Mouse (Mus musculus): ENCODE data around the gene Rbmxl1. TPM values are rescaled to one million over a fixed set of nuclear protein-coding genes. Genes with fewer than 3 reads are reported as not detected.
A peak's percentile ranks its signal among the peaks of the same experiment; 100 is the strongest.
"Not testable (repeated sequence)": the region's sequence is repeated elsewhere in the genome, so short reads cannot be mapped to it uniquely, and the experiment has no call there.

Gene Rbmxl1
- total RNA-seq (2014; rRNA removed) = 64.6 and 71.3 TPM in 2 replicates
- 139 and 144 TPM in 2 replicates for polyA plus RNA-seq (2015; fragmentation: Nextera tagmentation; extraction: Ambion mirVana)

DNA sequence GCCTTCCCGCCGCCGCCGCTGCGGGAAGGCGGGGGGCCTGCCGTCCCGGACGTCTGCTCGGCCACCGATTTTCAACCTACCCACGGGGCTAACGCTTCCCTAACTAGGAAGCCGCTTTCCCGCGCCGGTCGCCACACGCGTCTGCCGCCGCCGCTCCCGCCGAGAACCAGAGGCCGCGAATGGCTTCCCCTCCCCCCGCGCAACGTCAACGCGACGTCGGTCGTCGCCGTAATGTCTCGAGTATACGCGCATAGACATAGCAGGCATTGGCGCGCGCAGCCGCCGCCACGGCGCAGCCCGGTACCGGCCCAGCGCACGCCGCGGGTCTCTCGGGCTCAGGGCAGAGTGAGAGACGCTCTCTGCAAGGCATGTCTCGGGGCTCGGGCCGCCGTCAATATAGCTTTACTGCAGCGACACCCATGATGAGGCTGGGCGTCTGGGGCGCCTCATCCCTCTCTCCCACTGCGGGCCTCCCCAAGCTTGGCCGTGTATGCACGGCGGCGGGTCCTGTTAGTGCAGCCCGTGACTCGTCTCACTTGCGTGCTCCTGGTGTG is at the start of gene Rbmxl1:
Gene Rbmxl1 (minus strand): TSS at position 180 of the 554 bp plus-strand sequence.
- peak within 1 kb of the TSS; percentile 92 for H3K4me2 ChIP-seq (ENCODE audit: low read depth, low read length)

DNA sequence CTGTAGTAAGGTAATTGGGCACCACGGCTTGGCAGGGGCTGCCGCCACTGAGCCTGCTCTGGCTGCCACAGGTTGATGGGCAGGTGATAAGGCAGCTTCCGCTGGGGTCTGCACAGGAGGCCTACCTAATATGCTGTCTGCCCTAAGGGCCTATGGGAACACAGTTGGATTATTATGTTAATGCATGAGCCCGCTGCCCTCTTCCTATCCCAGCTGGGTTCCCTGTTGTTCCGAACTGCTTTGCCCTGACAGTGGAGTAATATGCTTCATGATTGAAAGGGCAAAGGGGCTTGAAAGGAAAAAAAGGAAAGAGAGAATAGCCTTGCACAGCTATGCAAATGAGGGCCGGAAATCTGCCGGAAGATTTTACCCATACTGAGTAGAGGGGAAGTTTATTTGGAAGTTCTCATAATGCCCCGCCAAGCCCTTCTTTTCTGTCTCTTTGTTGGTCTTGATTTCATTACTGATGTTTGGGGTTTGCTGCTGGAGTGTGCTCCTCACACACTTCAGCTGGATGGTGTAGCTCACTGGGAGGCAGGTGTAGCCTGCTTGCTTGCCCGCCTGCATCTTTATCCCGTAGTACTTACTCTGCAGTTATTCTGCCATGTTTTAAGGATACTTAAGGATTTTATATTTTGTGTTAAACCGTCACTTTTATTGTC is 48.2 kb upstream of the Rbmxl1 start:
- no peak overlapping the region for H3K27ac ChIP-seq
- TF ChIP-seq CTCF (IDR thresholded peaks at IDR 0.05; ENCODE audit: low read depth) = no peak
- H3K4me2 ChIP-seq (ENCODE audit: low read depth, low read length) = no peak overlapping the region

More for the DNA sequence above, at the start of gene Rbmxl1:
- Histone ChIP-seq H3K4me3 (ENCODE audit: low read length) (peak within 1 kb of the TSS; percentile 89), H3K36me3 (ENCODE audit: insufficient read depth, low read length) (no peaks in the 10 kb centered on the region), H3K27me3 (ENCODE audit: insufficient read depth, low read length) (no peaks in the 10 kb centered on the region), H3K9ac (replicated peaks; ENCODE audit: low read length) (peak within 1 kb of the TSS; percentile 98), H3K27ac (peak within 1 kb of the TSS; percentile 98), H3K4me1 (ENCODE audit: insufficient read depth, low read length) (0 out of 2 replicates have a peak, but pooled peaks cover 8% of the 10 kb centered on the region), H3K9me3 (ENCODE audit: low read length) (no peaks in the 10 kb centered on the region)
- TF ChIP-seq CTCF (IDR thresholded peaks at IDR 0.05; ENCODE audit: low read depth) = no peak
- WGBS = under 1% methylated on average over 70 of the region's 70 CpGs
- DNase-seq (ENCODE audit: low spot score) (peak; percentile 96), ATAC-seq (peak; percentile 93)

DNA sequence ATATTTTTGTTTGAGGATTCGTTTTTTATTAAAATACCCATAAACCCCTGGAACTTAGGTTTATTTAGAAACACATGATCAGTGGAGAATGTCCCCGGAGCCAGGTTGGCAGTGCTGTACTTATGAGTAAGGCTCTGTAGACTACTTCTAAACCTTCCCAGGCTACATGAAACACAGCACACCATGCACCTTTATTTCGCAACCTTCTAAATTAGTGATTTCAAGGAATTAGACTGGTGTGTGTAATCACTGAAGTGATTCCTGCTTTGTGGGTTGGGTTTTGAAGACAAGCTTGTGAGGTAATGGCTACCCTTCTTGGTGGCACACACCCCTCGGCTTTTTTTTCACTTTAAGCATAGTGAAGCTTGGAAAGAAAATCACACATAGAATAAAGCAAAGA is 47.1 kb upstream of the Rbmxl1 start:
- Histone ChIP-seq H3K27ac (no peak overlapping the region), H3K27me3 (ENCODE audit: insufficient read depth, low read length) (no peaks in the 10 kb centered on the region), H3K9me3 (ENCODE audit: low read length) (no peaks in the 10 kb centered on the region), H3K4me1 (ENCODE audit: insufficient read depth, low read length) (0 out of 2 replicates have a peak, but pooled peaks cover 2% of the 10 kb centered on the region), H3K4me3 (ENCODE audit: low read length) (no peak overlapping the region), H3K9ac (replicated peaks; ENCODE audit: low read length) (no peak overlapping the region), H3K4me2 (ENCODE audit: low read depth, low read length) (no peak overlapping the region), H3K36me3 (ENCODE audit: insufficient read depth, low read length) (no peaks in the 10 kb centered on the region)
- DNase-seq (ENCODE audit: low spot score) (no peak), ATAC-seq (no peak)
- TF ChIP-seq CTCF (IDR thresholded peaks at IDR 0.05; ENCODE audit: low read depth) = no peak
- 92% methylated on average over 4 of the region's 4 CpGs for WGBS

More for the DNA sequence above, 48.2 kb upstream of the Rbmxl1 start:
- DNase-seq (ENCODE audit: low spot score) (peak; percentile 25), ATAC-seq (0 out of 2 replicates have a peak, but pooled peaks have one; percentile 41)
- no peaks in the 10 kb centered on the region for H3K9me3 ChIP-seq (ENCODE audit: low read length)
- 22% methylated on average over 11 of the region's 11 CpGs for WGBS
- 0 out of 2 replicates have a peak, but pooled peaks cover 2% of the 10 kb centered on the region for H3K4me1 ChIP-seq (ENCODE audit: insufficient read depth, low read length)
- H3K27me3 ChIP-seq (ENCODE audit: insufficient read depth, low read length) = no peaks in the 10 kb centered on the region
- H3K36me3 ChIP-seq (ENCODE audit: insufficient read depth, low read length) = no peaks in the 10 kb centered on the region
- H3K4me3 ChIP-seq (ENCODE audit: low read length) = no peak overlapping the region
- no peak overlapping the region for H3K9ac ChIP-seq (replicated peaks; ENCODE audit: low read length)

DNA sequence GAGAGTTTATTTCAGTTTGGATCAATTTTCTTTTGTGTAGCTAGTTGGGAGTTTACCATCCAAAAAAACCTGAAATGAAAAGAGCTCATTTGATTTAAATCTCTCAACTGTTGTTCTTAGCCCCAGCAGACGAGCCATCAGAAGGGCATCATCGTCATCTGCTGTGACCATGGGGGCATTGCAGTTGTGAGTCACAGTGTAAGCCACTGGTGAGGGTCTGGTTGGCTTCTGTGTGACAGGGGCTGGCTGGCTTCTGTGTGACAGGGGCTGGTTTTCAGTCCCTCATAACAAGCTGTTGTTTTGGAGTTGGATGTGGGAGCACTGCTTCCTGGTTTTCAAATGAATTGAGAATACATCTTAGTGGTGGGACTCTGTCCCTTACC is 42.0 kb upstream of the Rbmxl1 start:
- no peaks in the 10 kb centered on the region for H3K36me3 ChIP-seq (ENCODE audit: insufficient read depth, low read length)
- ATAC-seq (peak; percentile 68; the same call in 1 of the 2 replicates), DNase-seq (ENCODE audit: low spot score) (no peak)
- no peak overlapping the region for H3K9ac ChIP-seq (replicated peaks; ENCODE audit: low read length)
- H3K27ac ChIP-seq = no peak overlapping the region
- no peak overlapping the region for H3K4me2 ChIP-seq (ENCODE audit: low read depth, low read length)
- H3K27me3 ChIP-seq (ENCODE audit: insufficient read depth, low read length) = no peaks in the 10 kb centered on the region
- peak; percentile 37 for TF ChIP-seq CTCF (IDR thresholded peaks at IDR 0.05; ENCODE audit: low read depth)
- 29% methylated on average over 2 of the region's 2 CpGs for WGBS
- H3K4me3 ChIP-seq (ENCODE audit: low read length) = no peak overlapping the region
- no peaks in the 10 kb centered on the region for H3K9me3 ChIP-seq (ENCODE audit: low read length)
- no peaks in the 10 kb centered on the region; the same call in 1 of the 2 replicates for H3K4me1 ChIP-seq (ENCODE audit: insufficient read depth, low read length)

DNA sequence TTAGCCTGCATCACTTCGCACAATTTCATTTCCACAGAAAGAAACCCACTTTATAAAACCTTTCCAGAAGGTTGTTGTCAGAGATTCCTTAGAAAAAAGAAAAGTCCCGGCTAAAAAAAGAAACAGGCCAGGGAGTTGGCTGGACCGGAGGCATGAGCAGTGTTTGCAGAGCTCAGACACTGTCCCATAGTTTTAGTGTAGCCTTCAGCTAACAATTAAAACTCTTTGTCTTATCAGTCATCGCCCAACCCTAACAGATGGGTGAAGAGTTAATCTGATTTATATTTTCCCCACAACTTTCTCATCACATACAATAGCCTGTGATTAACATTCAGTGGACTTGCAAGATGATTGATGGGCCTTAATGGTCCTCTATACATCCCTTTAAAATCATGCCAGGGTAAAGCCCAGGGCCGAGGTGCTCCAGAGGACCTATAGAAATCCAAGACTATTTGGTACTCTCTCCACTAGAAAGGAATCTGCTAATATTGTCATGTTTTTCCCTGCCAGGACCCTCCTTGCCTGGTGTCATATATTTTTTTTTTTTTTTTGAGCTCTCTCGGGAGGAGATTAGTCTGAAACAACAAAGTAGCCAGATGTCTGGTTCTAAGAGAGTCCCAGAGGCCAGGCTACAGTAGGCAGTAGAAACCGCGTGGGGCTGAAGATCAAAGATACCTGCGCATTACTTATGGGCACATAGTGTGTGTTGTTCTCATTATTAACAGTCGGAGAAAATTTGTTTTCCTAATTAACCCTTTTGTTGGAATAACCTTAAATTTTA is 41.5 kb upstream of the Rbmxl1 start:
- WGBS = 29% methylated on average over 10 of the region's 10 CpGs
- H3K9me3 ChIP-seq (ENCODE audit: low read length) = no peaks in the 10 kb centered on the region
- H3K27ac ChIP-seq = no peak overlapping the region
- no peak overlapping the region for H3K9ac ChIP-seq (replicated peaks; ENCODE audit: low read length)
- no peaks in the 10 kb centered on the region; the same call in 1 of the 2 replicates for H3K4me1 ChIP-seq (ENCODE audit: insufficient read depth, low read length)
- TF ChIP-seq CTCF (IDR thresholded peaks at IDR 0.05; ENCODE audit: low read depth) = no peak
- no peak overlapping the region for H3K4me2 ChIP-seq (ENCODE audit: low read depth, low read length)
- DNase-seq (ENCODE audit: low spot score) (peak; percentile 37), ATAC-seq (peak; percentile 61; the same call in 1 of the 2 replicates)
- H3K4me3 ChIP-seq (ENCODE audit: low read length) = no peak overlapping the region
- H3K36me3 ChIP-seq (ENCODE audit: insufficient read depth, low read length) = no peaks in the 10 kb centered on the region
- no peaks in the 10 kb centered on the region for H3K27me3 ChIP-seq (ENCODE audit: insufficient read depth, low read length)

DNA sequence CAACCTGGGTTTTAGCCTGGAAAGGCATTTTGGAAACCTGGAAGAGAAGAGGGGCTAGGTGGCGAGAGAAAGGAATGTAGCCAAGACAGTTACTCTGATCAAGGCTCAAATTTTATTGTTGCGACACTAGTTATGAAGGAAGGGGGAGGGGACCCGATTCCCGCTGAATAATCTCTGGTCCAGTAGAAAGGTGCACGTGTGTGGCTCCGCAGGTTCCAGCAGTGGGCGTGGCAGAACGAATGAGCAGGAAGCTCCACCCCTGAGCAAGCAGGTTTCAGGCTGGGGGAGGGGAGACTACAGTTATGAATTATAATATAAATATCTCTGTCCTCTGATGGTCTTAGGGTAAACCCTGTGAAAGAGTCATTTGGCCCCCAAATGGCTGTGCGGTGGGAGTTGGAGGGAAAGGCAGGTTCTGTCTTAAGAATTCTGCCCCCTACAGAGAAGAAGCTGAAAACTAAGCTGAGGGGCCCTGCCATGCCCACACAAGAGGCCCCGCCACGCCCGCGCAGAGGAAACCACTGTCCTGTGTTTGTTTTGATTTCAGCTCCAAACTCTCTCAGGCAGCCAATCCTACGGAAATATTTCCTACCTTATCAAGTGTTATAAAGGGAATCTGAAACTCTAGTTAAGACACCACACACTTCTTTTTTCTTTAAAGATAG is 36.6 kb upstream of the Rbmxl1 start:
- ATAC-seq; H3K27me3 ChIP-seq (ENCODE audit: insufficient read depth, low read length); H3K27ac ChIP-seq; H3K4me2 ChIP-seq (ENCODE audit: low read depth, low read length); H3K4me3 ChIP-seq (ENCODE audit: low read length); H3K4me1 ChIP-seq (ENCODE audit: insufficient read depth, low read length); H3K36me3 ChIP-seq (ENCODE audit: insufficient read depth, low read length); H3K9me3 ChIP-seq (ENCODE audit: low read length); H3K9ac ChIP-seq (replicated peaks; ENCODE audit: low read length); DNase-seq (ENCODE audit: low spot score): not testable (repeated sequence)
- WGBS = 56% methylated on average over 6 of the region's 14 CpGs
